Mouse (Mus musculus) retina, embryonic 14.5 days (tissue): ENCODE measurements at regions not wholly inside any gene's neighbourhood (a gene's known extent, or its start where the extent isn't known, plus 50 kb on each side); places are given as distances from the start of the nearest gene placed in this dataset.
A peak's percentile ranks its signal among the peaks of the same experiment; 100 is the strongest.

ENCODE experiments used
- DNase-seq: peaks from one replicate; pipeline ENCODE4 v3.0.0-alpha.2; 2015; ENCODE audit warnings: low spot score

GRCm38 (mm10) chr19:37754024-37754423 is 56.4 kb downstream of the Cyp26a1 start:
- no peak for DNase-seq

GRCm38 (mm10) chr19:37755372-37755771 is 57.8 kb downstream of the Cyp26a1 start:
- no peak for DNase-seq

GRCm38 (mm10) chr19:37769376-37769775 is 71.8 kb downstream of the Cyp26a1 start:
- DNase-seq: no peak

GRCm38 (mm10) chr19:37771956-37772355 is 74.4 kb downstream of the Cyp26a1 start:
- no peak for DNase-seq

GRCm38 (mm10) chr19:37774551-37774950 is 77.0 kb downstream of the Cyp26a1 start:
- no peak for DNase-seq

GRCm38 (mm10) chr19:37774966-37775365 is 77.4 kb downstream of the Cyp26a1 start:
- DNase-seq: no peak

- DNase-seq: no peak
Observed at GRCm38 (mm10) chr19:37777961-37778360, 80.4 kb downstream of the Cyp26a1 start.

GRCm38 (mm10) chr19:37778568-37778967 is 81.0 kb downstream of the Cyp26a1 start:
- DNase-seq: no peak

GRCm38 (mm10) chr19:37788540-37788939 is 90.9 kb downstream of the Cyp26a1 start:
- DNase-seq: no peak

- DNase-seq: peak; percentile 15
Observed at GRCm38 (mm10) chr19:37789576-37790180, 92.1 kb downstream of the Cyp26a1 start.

GRCm38 (mm10) chr19:37790281-37791073 is 92.9 kb downstream of the Cyp26a1 start:
- peak; percentile 77 for DNase-seq

- peak; percentile 49 for DNase-seq
Observed at GRCm38 (mm10) chr19:37793176-37793575, 95.6 kb downstream of the Cyp26a1 start.

- no peak for DNase-seq
Observed at GRCm38 (mm10) chr19:37795552-37796343, 98.2 kb downstream of the Cyp26a1 start.

GRCm38 (mm10) chr19:37800161-37800660 is 102.6 kb downstream of the Cyp26a1 start:
- no peak for DNase-seq

GRCm38 (mm10) chr19:37809666-37810065 is 112.1 kb downstream of the Cyp26a1 start:
- no peak for DNase-seq

GRCm38 (mm10) chr19:37814089-37815073 is 116.8 kb downstream of the Cyp26a1 start:
- DNase-seq: peak; percentile 27

GRCm38 (mm10) chr19:37815627-37816026 is 118.0 kb downstream of the Cyp26a1 start:
- DNase-seq: peak; percentile 35

GRCm38 (mm10) chr19:37821243-37821642 is 123.6 kb downstream of the Cyp26a1 start:
- no peak for DNase-seq

GRCm38 (mm10) chr19:37821671-37822190 is 124.1 kb downstream of the Cyp26a1 start:
- DNase-seq: no peak

GRCm38 (mm10) chr19:37824155-37824554 is 126.6 kb downstream of the Cyp26a1 start:
- no peak for DNase-seq

- no peak for DNase-seq
Observed at GRCm38 (mm10) chr19:37831406-37831805, 133.8 kb downstream of the Cyp26a1 start.
